Mouse (Mus musculus) intestine, embryonic 16.5 days (tissue): ENCODE measurements around the gene Eif3d. TPM values are rescaled to one million over a fixed set of nuclear protein-coding genes. Genes with fewer than 3 reads are reported as not detected.

Experiments used
- ATAC-seq: fragments of 200-750 bp; cut with Nextera tagmentation; 2 replicates; pipeline ENCODE4 v1.8.0; 2017; ENCODE audit warnings: moderate TSS enrichment, moderate library complexity
- H3K27ac ChIP-seq: fragments of 300-500 bp; sonication (generic); 2 replicates; pipeline ENCODE4 v1.5.1; 2014; ENCODE audit warnings: mild to moderate bottlenecking, low read length
- H3K27me3 ChIP-seq: fragments of 300-500 bp; sonication (generic); replicated peaks from 2 replicates; pipeline ENCODE4 v1.6.1; 2014; ENCODE audit warnings: low read length, control low read depth, mixed read lengths; ENCODE audit not compliant: control insufficient read depth, insufficient read depth
- H3K36me3 ChIP-seq: fragments of 300-500 bp; sonication (generic); 2 replicates; pipeline ENCODE4 v1.6.1; 2014; ENCODE audit warnings: low read length, control low read depth; ENCODE audit not compliant: control insufficient read depth, insufficient read depth
- H3K4me1 ChIP-seq: fragments of 300-500 bp; sonication (generic); 2 replicates; pipeline ENCODE4 v1.6.1; 2014; ENCODE audit warnings: low read length, control low read depth, mixed read lengths; ENCODE audit not compliant: control insufficient read depth, insufficient read depth
- H3K4me2 ChIP-seq: fragments of 300-500 bp; sonication (generic); 2 replicates; pipeline ENCODE4 v1.6.1; 2014; ENCODE audit warnings: low read depth, low read length, control low read depth
- H3K4me3 ChIP-seq: fragments of 300-500 bp; sonication (generic); 2 replicates; pipeline ENCODE4 v1.5.1; 2014; ENCODE audit warnings: mild to moderate bottlenecking, low read length
- H3K9ac ChIP-seq: fragments of 300-500 bp; sonication (generic); 2 replicates; pipeline ENCODE4 v1.6.1; 2014; ENCODE audit warnings: low read depth, low read length
- H3K9me3 ChIP-seq: fragments of 300-500 bp; sonication (generic); 2 replicates; pipeline ENCODE4 v1.6.1; 2016; ENCODE audit warnings: low read length, control low read depth; ENCODE audit not compliant: control insufficient read depth
- WGBS: fragments of 180-500 bp; shearing (Covaris S2); extraction: QIAGEN DNeasy Blood & Tissue Kit; methylation state at CpG from one replicate; pipeline ENCODE4 v1.1.7; 2014; 5-methylcytosine and 5-hydroxymethylcytosine counted together
- polyA plus RNA-seq: library from polyadenylated mRNA; unstranded; fragments of >200 nt; fragmentation: Nextera tagmentation; extraction: Ambion mirVana; gene quantifications from 2 replicates; pipeline ENCODE4 v1.2.1, GENCODE M21; 2015

Gene Eif3d
- polyA plus RNA-seq, 1 experiment from 2014 or later = 186 TPM

- Histone ChIP-seq H3K4me3 (no peak overlapping the region), H3K36me3 (peaks cover 3% of the 10 kb centered on the region), H3K27ac (no peak overlapping the region), H3K9me3 (no peaks in the 10 kb centered on the region), H3K4me1 (peaks cover 9% of the 10 kb centered on the region), H3K9ac (no peak overlapping the region), H3K27me3 (no peaks in the 10 kb centered on the region), H3K4me2 (no peak overlapping the region)
- no peak for ATAC-seq
- WGBS = 90% methylated on average over 5 of the region's 5 CpGs
Measured at GRCm38 (mm10) chr15:77926921-77927320, 43.7 kb downstream of the Eif3d start.

DNA sequence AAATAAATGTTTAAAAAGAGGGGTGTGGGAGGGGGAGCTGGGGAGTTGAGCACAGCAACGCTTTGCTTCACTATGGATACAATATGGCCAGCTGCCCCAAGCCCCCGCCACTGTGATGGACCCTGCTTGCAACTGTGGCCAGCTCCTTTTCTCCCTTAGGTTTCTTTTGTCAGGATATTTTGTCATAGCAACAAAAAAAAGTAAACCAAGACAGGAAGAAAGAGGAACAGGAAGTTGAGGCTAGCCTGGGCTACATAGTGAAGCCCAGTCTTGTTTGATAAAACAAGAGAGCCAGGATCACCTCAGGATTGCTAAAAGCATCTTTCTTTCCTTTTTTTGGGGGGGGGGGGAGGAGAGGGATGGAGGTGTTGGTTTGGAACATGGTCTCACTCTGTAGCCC lies 45.4 kb downstream of the Eif3d start:
- Histone ChIP-seq H3K4me3 (no peak overlapping the region), H3K36me3 (peaks cover 11% of the 10 kb centered on the region), H3K4me2 (no peak overlapping the region), H3K9ac (no peak overlapping the region), H3K9me3 (no peaks in the 10 kb centered on the region), H3K27ac (no peak overlapping the region), H3K27me3 (no peaks in the 10 kb centered on the region), H3K4me1 (peaks cover 15% of the 10 kb centered on the region)
- 98% methylated on average over 2 of the region's 2 CpGs for WGBS
- no peak for ATAC-seq

DNA sequence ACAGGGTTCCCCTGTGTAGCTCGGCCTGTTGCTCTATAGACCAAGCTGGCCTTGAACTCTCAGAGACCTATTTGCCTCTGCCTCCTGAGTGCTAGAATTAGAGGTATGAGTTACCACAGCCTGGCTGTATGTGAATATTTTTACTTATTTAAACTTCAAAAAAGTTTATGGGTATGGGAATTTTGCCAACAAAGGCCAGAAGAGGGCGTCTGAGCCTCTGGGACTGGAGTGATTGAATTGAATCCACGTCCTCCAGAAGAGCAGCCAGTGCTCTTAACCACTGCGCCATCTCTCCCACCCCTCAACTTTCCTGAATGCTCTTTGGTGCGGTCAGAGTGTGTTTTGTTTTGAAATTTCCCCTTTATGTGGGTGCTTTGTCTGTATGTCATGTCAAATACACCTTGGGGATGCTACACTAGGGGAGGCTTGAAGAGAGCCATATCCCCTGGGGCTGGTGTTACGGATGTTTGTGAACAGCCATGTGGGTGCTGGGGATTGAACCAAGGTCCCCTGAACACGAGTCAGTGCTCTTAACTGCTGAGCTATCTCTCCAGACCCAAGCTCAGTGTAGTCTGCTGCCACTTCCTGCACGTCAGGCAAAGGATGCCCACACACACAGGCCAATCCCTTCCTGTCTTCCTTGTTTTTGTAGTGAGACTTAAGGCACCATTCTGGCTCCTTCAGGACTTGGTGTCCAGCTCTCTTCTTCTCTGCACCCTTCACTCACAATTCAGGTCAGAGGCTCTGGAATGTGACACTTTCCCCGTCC lies 47.2 kb downstream of the Eif3d start:
- H3K9ac ChIP-seq = no peak overlapping the region
- WGBS = 68% methylated on average over 9 of the region's 9 CpGs
- no peak overlapping the region for H3K27ac ChIP-seq
- no peak overlapping the region for H3K4me2 ChIP-seq
- peaks cover 12% of the 10 kb centered on the region for H3K36me3 ChIP-seq
- H3K9me3 ChIP-seq = no peaks in the 10 kb centered on the region
- H3K27me3 ChIP-seq = no peaks in the 10 kb centered on the region
- ATAC-seq = no peak
- peaks cover 18% of the 10 kb centered on the region for H3K4me1 ChIP-seq
- H3K4me3 ChIP-seq = no peak overlapping the region

DNA sequence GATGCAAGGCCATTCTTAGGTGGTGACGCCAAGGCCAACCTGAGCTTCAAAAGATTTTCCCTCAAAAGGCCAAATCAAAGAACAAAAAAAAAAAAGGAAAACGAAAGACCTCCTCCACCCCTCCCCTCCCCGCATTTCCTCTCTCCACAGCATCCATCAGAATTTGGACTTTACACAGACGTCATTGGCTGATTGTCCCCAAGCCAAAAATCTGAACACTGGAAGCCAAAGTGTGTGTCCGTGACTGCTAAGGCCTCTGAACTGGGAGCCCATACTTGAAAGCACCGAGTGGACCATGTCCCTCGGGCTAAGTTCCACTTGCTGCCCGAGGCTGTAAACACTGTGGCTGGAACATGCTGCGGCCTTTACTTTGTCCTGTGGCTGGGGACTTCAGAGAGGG lies 47.9 kb downstream of the Eif3d start:
- H3K27ac ChIP-seq = no peak overlapping the region
- H3K4me2 ChIP-seq = no peak overlapping the region
- no peak for ATAC-seq
- H3K36me3 ChIP-seq = peaks cover 16% of the 10 kb centered on the region
- H3K27me3 ChIP-seq = no peaks in the 10 kb centered on the region
- H3K4me1 ChIP-seq = peaks cover 15% of the 10 kb centered on the region
- no peaks in the 10 kb centered on the region for H3K9me3 ChIP-seq
- 81% methylated on average over 9 of the region's 9 CpGs for WGBS
- no peak overlapping the region for H3K4me3 ChIP-seq
- H3K9ac ChIP-seq = no peak overlapping the region

GRCm38 (mm10) chr15:77921636-77922035 lies 49.0 kb downstream of the Eif3d start:
- peaks cover 16% of the 10 kb centered on the region; the same call in 1 of the 2 replicates for H3K36me3 ChIP-seq
- H3K9me3 ChIP-seq = no peaks in the 10 kb centered on the region
- H3K4me1 ChIP-seq = peaks cover 9% of the 10 kb centered on the region
- ATAC-seq = no peak
- no peak overlapping the region for H3K27ac ChIP-seq
- no peak overlapping the region for H3K9ac ChIP-seq
- H3K4me2 ChIP-seq = no peak overlapping the region
- no peak overlapping the region for H3K4me3 ChIP-seq
- WGBS = 89% methylated on average over 6 of the region's 6 CpGs
- H3K27me3 ChIP-seq = no peaks in the 10 kb centered on the region

- ATAC-seq = no peak
- H3K4me1 ChIP-seq = peaks cover 9% of the 10 kb centered on the region
- H3K9me3 ChIP-seq = no peaks in the 10 kb centered on the region
- H3K4me2 ChIP-seq = no peak overlapping the region
- H3K27ac ChIP-seq = no peak overlapping the region; the same call in 1 of the 2 replicates
- no peaks in the 10 kb centered on the region for H3K27me3 ChIP-seq
- peak overlapping the region; percentile 7; the same call in 1 of the 2 replicates for H3K9ac ChIP-seq
- peaks cover 16% of the 10 kb centered on the region; the same call in 1 of the 2 replicates for H3K36me3 ChIP-seq
- WGBS = 78% methylated on average over 10 of the region's 10 CpGs
- H3K4me3 ChIP-seq = no peak overlapping the region
Measured at GRCm38 (mm10) chr15:77920511-77921462, 49.8 kb downstream of the Eif3d start.

GRCm38 (mm10) chr15:77919441-77919840 lies 51.2 kb downstream of the Eif3d start:
- Histone ChIP-seq H3K4me2 (no peak overlapping the region), H3K4me3 (no peak overlapping the region), H3K36me3 (peaks cover 25% of the 10 kb centered on the region; the same call in 1 of the 2 replicates), H3K9me3 (no peaks in the 10 kb centered on the region), H3K9ac (peak overlapping the region; percentile 40; the same call in 1 of the 2 replicates), H3K27ac (peak overlapping the region; percentile 68), H3K4me1 (peaks cover 9% of the 10 kb centered on the region), H3K27me3 (no peaks in the 10 kb centered on the region)
- 61% methylated on average over 12 of the region's 12 CpGs for WGBS
- peak; percentile 62 for ATAC-seq

DNA sequence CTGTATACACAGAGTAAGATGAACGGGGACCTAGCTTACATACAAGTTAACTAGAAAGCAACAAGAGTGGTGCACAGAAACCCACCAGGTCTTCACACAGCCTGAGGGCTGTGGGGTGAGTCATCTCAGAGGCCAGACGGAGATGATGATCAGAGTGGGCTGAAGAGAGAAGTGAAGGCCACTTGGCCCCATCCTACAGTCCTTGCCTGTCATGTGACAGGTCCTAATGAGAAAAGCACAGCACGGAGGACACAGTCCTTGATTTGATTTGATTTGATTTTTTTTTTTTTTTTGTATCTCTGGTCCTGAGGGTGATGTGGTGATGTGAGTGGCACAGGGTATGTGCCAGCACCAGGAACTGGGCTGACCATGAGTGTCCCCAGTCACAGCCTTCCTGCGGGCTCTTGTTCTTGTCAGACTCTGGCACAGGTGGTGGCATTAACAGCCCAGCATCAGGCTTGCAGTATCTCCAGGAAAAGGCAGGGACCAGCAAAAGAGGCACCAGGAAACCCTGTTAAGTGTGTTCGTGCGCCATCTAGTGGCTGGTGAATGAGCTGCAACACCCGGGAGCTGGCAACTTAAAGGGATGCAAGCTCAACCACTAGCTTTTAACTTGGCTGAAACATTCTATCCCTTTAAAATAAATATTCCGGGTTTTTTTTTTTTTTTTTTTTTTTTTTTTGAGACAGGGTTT lies 53.6 kb downstream of the Eif3d start:
- peak; percentile 21; the same call in 1 of the 2 replicates for ATAC-seq
- WGBS = 34% methylated on average over 8 of the region's 8 CpGs

GRCm38 (mm10) chr15:77915287-77915686 lies 55.3 kb downstream of the Eif3d start:
- no peak overlapping the region for H3K27ac ChIP-seq
- H3K9ac ChIP-seq = no peak overlapping the region
- peaks cover 22% of the 10 kb centered on the region; the same call in 1 of the 2 replicates for H3K36me3 ChIP-seq
- no peaks in the 10 kb centered on the region for H3K9me3 ChIP-seq
- no peak overlapping the region for H3K4me3 ChIP-seq
- peaks cover 12% of the 10 kb centered on the region for H3K4me1 ChIP-seq
- H3K4me2 ChIP-seq = no peak overlapping the region
- 93% methylated on average over 4 of the region's 4 CpGs for WGBS
- no peak for ATAC-seq
- H3K27me3 ChIP-seq = no peaks in the 10 kb centered on the region

More for the DNA sequence above, 53.6 kb downstream of the Eif3d start:
- Histone ChIP-seq H3K9ac (no peak overlapping the region), H3K4me2 (no peak overlapping the region), H3K36me3 (peaks cover 29% of the 10 kb centered on the region), H3K9me3 (no peaks in the 10 kb centered on the region), H3K4me1 (peaks cover 9% of the 10 kb centered on the region), H3K27ac (no peak overlapping the region), H3K27me3 (no peaks in the 10 kb centered on the region), H3K4me3 (no peak overlapping the region)
